Mouse (Mus musculus) stomach, embryonic 16.5 days (tissue): ENCODE measurements around the gene Rell1. TPM values are rescaled to one million over a fixed set of nuclear protein-coding genes. Genes with fewer than 3 reads are reported as not detected.

Source experiments
- ATAC-seq: fragments of 200-750 bp; cut with Nextera tagmentation; 2 replicates; pipeline ENCODE4 v1.8.0; 2017; ENCODE audit warnings: moderate number of reproducible peaks, moderate TSS enrichment; ENCODE audit not compliant: insufficient read depth, low FRiP score
- H3K27ac ChIP-seq: fragments of 300-500 bp; sonication (generic); 2 replicates; pipeline ENCODE4 v1.5.1; 2014; ENCODE audit warnings: low read length
- H3K27me3 ChIP-seq: fragments of 300-500 bp; sonication (generic); 2 replicates; pipeline ENCODE4 v1.6.1; 2014; ENCODE audit warnings: low read length, control low read depth, mixed read lengths; ENCODE audit not compliant: control insufficient read depth, insufficient read depth
- H3K36me3 ChIP-seq: fragments of 300-500 bp; sonication (generic); 2 replicates; pipeline ENCODE4 v1.6.1; 2014; ENCODE audit warnings: low read length; ENCODE audit not compliant: control insufficient read depth, insufficient read depth
- H3K4me1 ChIP-seq: fragments of 300-500 bp; sonication (generic); 2 replicates; pipeline ENCODE4 v1.6.1; 2014; ENCODE audit warnings: low read length, control low read depth, mixed read lengths; ENCODE audit not compliant: control insufficient read depth, insufficient read depth
- H3K4me2 ChIP-seq: fragments of 300-500 bp; sonication (generic); 2 replicates; pipeline ENCODE4 v1.6.1; 2014; ENCODE audit warnings: low read depth, low read length, mixed read lengths
- H3K4me3 ChIP-seq: fragments of 300-500 bp; sonication (generic); replicated peaks from 2 replicates; pipeline ENCODE4 v1.5.1; 2014; ENCODE audit warnings: mild to moderate bottlenecking, low read length
- H3K9ac ChIP-seq: fragments of 300-500 bp; sonication (generic); 2 replicates; pipeline ENCODE4 v1.6.1; 2014; ENCODE audit warnings: low read length
- H3K9me3 ChIP-seq: fragments of 300-500 bp; sonication (generic); replicated peaks from 2 replicates; pipeline ENCODE4 v1.6.1; 2016; ENCODE audit warnings: low read length, control low read depth; ENCODE audit not compliant: control insufficient read depth
- WGBS: fragments of 180-500 bp; shearing (Covaris S2); extraction: QIAGEN DNeasy Blood & Tissue Kit; methylation state at CpG from one replicate; pipeline ENCODE4 v1.1.7; 2014; 5-methylcytosine and 5-hydroxymethylcytosine counted together
- polyA plus RNA-seq: library from polyadenylated mRNA; unstranded; fragments of >200 nt; fragmentation: Nextera tagmentation; extraction: Ambion mirVana; gene quantifications from 2 replicates; pipeline ENCODE4 v1.2.1, GENCODE M21; 2015

The Rell1 gene
- polyA plus RNA-seq, 1 experiment from 2014 or later, result 23.1 TPM

GRCm38 (mm10) chr5:63970281-63970732, 1.6 kb upstream of the Rell1 start:
- Histone ChIP-seq H3K9me3 (no peaks in the 10 kb centered on the region), H3K27me3 (no peaks in the 10 kb centered on the region), H3K36me3 (no peaks in the 10 kb centered on the region), H3K4me2 (no peak overlapping the region), H3K27ac (peak overlapping the region; percentile 78), H3K9ac (no peak overlapping the region), H3K4me3 (no peak overlapping the region), H3K4me1 (peaks cover 18% of the 10 kb centered on the region)
- WGBS, result 16% methylated on average over 7 of the region's 7 CpGs
- ATAC-seq, result no peak

DNA sequence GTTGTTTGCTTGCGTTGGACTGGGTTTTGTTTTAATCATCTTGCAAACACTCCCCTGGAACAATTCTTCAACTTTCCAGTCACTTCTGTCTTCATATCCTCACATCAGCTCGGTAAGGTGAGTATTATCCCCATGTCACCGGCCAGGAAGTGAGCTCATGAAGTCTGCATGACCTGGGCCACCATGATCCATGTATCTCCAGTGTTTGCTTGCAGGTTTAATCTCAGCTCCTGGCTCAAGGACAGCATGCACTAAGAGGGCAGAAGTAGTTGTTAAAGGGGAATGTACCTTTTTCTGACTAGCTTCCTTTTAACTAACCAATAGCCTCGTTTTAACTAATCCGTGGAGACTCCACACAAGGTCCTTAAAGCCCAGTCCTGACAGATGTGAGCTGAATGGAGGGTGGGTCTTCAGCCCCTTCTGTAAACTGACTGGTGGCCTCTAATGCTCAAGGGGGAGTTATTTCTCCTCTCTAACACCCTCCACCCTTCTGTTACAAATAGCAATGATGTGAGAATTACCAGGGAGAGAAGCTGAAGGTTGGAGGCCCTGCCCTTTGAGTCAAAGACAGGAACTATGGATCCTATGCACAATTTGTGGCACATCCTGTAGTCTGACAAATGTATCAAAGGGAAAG, 897 bp upstream of the Rell1 start:
- Histone ChIP-seq H3K36me3 (no peaks in the 10 kb centered on the region), H3K9me3 (no peaks in the 10 kb centered on the region), H3K4me3 (peak overlapping the region; percentile 76), H3K4me2 (peak overlapping the region; percentile 67), H3K27ac (peak overlapping the region; percentile 78), H3K9ac (peak overlapping the region; percentile 69; the same call in 1 of the 2 replicates), H3K4me1 (peaks cover 18% of the 10 kb centered on the region), H3K27me3 (no peaks in the 10 kb centered on the region)
- 18% methylated on average over 5 of the region's 5 CpGs for WGBS
- no peak for ATAC-seq

DNA sequence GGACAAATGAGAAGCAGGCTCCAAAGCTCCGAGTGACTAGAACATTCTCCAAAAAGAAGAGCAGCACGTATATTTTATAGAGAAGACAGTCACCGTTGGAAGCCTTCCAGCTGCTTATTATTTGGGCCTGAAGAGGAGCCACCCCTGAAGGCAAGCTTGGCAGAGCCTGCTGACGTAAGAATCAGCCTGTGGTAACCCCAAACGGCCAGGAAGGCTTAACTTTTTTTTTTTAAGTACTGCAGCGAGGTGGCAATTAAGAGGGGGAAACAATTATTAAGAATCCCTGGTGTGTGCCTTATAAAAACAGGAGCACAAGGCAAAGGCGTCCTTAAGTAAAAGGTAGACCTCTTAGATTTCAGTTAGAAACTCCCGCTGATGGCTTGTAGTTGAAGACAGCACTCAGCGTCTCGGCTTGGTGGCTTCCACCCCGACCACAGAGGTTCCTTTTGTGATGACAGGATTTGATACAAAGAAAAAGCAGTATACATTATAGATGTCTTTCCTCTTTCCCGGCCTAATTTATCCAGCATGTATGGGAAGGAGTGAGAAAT, 1.0 kb downstream of the Rell1 start:
- WGBS, result 3% methylated on average over 12 of the region's 12 CpGs

DNA sequence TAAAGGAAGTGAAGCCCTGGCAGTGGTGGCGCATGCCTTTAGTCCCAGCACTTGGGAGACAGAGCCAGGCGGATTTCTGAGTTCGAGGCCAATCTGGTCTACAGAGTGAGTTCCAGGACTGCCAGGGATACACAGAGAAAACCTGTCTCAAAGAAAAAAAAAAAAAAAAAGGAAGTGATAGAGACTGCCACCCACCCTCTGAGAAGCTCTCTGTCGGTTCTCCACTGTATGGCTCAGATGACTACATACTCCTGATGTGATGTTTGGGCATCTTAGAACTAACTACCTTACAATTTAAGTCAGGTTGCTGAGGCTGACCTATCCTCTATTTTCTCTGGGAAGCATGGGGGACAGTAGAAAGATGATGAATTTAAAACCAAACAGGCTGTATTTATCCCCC, 2.3 kb downstream of the Rell1 start:
- WGBS, result 78% methylated on average over 4 of the region's 4 CpGs
- Histone ChIP-seq H3K9ac (no peak overlapping the region), H3K4me1 (peaks cover 14% of the 10 kb centered on the region), H3K4me2 (no peak overlapping the region; the same call in 1 of the 2 replicates), H3K36me3 (no peaks in the 10 kb centered on the region), H3K27me3 (no peaks in the 10 kb centered on the region), H3K9me3 (no peaks in the 10 kb centered on the region), H3K27ac (no peak overlapping the region), H3K4me3 (no peak overlapping the region)
- ATAC-seq, result no peak

More for the DNA sequence above, 1.0 kb downstream of the Rell1 start:
- H3K36me3 ChIP-seq, result no peaks in the 10 kb centered on the region
- peak overlapping the region; percentile 76 for H3K4me3 ChIP-seq
- H3K9me3 ChIP-seq, result no peaks in the 10 kb centered on the region
- ATAC-seq, result no peak
- no peak overlapping the region for H3K27ac ChIP-seq
- peaks cover 14% of the 10 kb centered on the region for H3K4me1 ChIP-seq
- peak overlapping the region; percentile 87 for H3K9ac ChIP-seq
- peak overlapping the region; percentile 67 for H3K4me2 ChIP-seq
- no peaks in the 10 kb centered on the region for H3K27me3 ChIP-seq

GRCm38 (mm10) chr5:63965946-63966345, 2.8 kb downstream of the Rell1 start:
- no peak for ATAC-seq
- H3K4me1 ChIP-seq, result peaks cover 14% of the 10 kb centered on the region
- H3K36me3 ChIP-seq, result no peaks in the 10 kb centered on the region
- no peaks in the 10 kb centered on the region for H3K9me3 ChIP-seq
- no peak overlapping the region for H3K4me3 ChIP-seq
- 75% methylated on average over 1 of the region's 1 CpGs for WGBS
- H3K27ac ChIP-seq, result no peak overlapping the region
- H3K9ac ChIP-seq, result no peak overlapping the region
- H3K27me3 ChIP-seq, result no peaks in the 10 kb centered on the region
- no peak overlapping the region for H3K4me2 ChIP-seq

GRCm38 (mm10) chr5:63964576-63964975, 4.1 kb downstream of the Rell1 start:
- WGBS, result 60% methylated on average over 8 of the region's 8 CpGs
- Histone ChIP-seq H3K4me3 (no peak overlapping the region), H3K27me3 (no peaks in the 10 kb centered on the region), H3K9me3 (no peaks in the 10 kb centered on the region), H3K36me3 (no peaks in the 10 kb centered on the region), H3K27ac (no peak overlapping the region), H3K4me2 (no peak overlapping the region), H3K9ac (no peak overlapping the region), H3K4me1 (peaks cover 14% of the 10 kb centered on the region)
- no peak for ATAC-seq

- WGBS, result 87% methylated on average over 10 of the region's 10 CpGs
- ATAC-seq, result no peak
- no peak overlapping the region for H3K9ac ChIP-seq
- H3K4me3 ChIP-seq, result no peak overlapping the region
- 0 out of 2 replicates have a peak, but pooled peaks cover 3% of the 10 kb centered on the region for H3K36me3 ChIP-seq
- H3K27me3 ChIP-seq, result no peaks in the 10 kb centered on the region
- no peaks in the 10 kb centered on the region for H3K9me3 ChIP-seq
- no peak overlapping the region for H3K27ac ChIP-seq
- H3K4me2 ChIP-seq, result no peak overlapping the region
- H3K4me1 ChIP-seq, result peaks cover 5% of the 10 kb centered on the region
Measured at GRCm38 (mm10) chr5:63961726-63962125, 7.0 kb downstream of the Rell1 start.

- H3K9me3 ChIP-seq, result no peaks in the 10 kb centered on the region
- no peaks in the 10 kb centered on the region for H3K4me1 ChIP-seq
- WGBS, result 94% methylated on average over 10 of the region's 10 CpGs
- H3K4me2 ChIP-seq, result no peak overlapping the region
- H3K36me3 ChIP-seq, result 0 out of 2 replicates have a peak, but pooled peaks cover 3% of the 10 kb centered on the region
- no peaks in the 10 kb centered on the region for H3K27me3 ChIP-seq
- no peak overlapping the region for H3K9ac ChIP-seq
- H3K4me3 ChIP-seq, result no peak overlapping the region
- ATAC-seq, result no peak
- no peak overlapping the region for H3K27ac ChIP-seq
Measured at GRCm38 (mm10) chr5:63960565-63960964, 8.1 kb downstream of the Rell1 start.

- Histone ChIP-seq H3K4me3 (no peak overlapping the region), H3K9me3 (no peaks in the 10 kb centered on the region), H3K36me3 (0 out of 2 replicates have a peak, but pooled peaks cover 3% of the 10 kb centered on the region), H3K9ac (no peak overlapping the region), H3K27ac (no peak overlapping the region), H3K4me2 (no peak overlapping the region), H3K27me3 (no peaks in the 10 kb centered on the region), H3K4me1 (no peaks in the 10 kb centered on the region)
- no peak for ATAC-seq
- WGBS, result 75% methylated on average over 18 of the region's 18 CpGs
Measured at GRCm38 (mm10) chr5:63958963-63959708, 9.6 kb downstream of the Rell1 start.
